Mouse (Mus musculus) fat pad, adult 2 months (tissue): ENCODE measurements at regions not wholly inside any gene's neighbourhood (a gene's known extent, or its start where the extent isn't known, plus 50 kb on each side); places are given as distances from the start of the nearest gene placed in this dataset.
A peak's percentile ranks its signal among the peaks of the same experiment; 100 is the strongest.

Source experiments
- DNase-seq: peaks from one replicate; pipeline ENCODE4 v3.0.0-alpha.2; 2011; ENCODE audit warnings: low read depth, low spot score; ENCODE audit errors: extremely low read depth

- no peak for DNase-seq
These were observed 86.4 kb upstream of the 4930583I09Rik start for GRCm38 (mm10) chr17:64922235-64922634.

DNA sequence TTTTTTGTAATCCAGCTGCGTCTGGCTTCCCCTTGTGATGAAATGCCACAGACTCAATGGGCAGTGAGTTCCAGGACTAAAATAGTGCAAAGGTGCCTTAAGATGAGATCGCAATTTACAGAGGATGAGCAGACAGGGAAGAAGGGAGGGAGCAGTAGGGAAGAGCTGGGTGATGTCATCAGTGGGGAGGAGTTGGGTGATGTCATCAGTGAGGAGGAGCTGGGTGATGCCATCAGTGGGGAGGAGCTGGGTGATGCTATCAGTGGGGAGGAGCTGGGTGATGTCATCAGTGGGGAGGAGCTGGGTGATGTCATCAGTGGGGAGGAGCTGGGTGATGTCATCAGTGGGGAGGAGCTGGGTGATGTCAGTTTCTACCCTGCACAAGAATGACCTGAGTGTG lies 84.4 kb upstream of the 4930583I09Rik start:
- no peak for DNase-seq

DNA sequence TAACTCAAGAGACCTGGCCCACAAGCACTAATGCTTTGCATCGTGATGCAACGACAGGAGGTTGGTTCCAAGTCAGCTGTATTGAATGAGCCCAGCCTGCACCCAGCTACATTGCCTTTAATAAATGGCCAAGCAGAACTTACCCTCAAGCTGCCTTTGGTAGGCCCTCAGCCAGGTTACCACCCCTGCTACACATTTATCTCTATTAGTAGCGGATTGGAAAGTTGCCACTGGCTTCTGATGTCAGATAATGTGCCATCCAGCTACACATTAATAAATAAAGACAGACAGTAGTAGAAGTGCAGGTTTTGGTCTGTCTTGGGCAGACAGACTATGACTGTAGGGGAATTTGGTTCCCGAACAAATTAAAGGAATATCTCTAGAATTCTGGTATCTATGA lies 82.0 kb upstream of the 4930583I09Rik start:
- DNase-seq = peak; percentile 10

DNA sequence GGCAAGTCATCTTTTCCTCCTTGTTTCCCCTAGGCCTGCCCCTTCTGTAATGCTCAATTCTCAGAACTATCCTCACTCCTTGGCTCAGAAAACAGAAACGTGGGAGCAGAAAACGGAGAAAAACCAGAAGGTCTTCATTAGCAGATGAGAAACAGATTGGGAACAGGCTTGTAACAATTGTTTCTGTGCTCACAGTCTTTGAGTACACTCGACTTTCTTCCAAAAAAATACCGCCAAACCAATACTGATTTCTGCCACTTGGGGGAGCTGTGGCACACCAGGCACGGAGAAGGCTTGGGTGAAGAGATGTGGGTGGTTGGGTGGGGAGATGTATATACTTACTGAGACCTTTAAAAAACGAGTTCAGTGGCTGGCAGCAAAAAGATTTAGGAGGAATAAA lies 80.8 kb upstream of the 4930583I09Rik start:
- DNase-seq = no peak

DNA sequence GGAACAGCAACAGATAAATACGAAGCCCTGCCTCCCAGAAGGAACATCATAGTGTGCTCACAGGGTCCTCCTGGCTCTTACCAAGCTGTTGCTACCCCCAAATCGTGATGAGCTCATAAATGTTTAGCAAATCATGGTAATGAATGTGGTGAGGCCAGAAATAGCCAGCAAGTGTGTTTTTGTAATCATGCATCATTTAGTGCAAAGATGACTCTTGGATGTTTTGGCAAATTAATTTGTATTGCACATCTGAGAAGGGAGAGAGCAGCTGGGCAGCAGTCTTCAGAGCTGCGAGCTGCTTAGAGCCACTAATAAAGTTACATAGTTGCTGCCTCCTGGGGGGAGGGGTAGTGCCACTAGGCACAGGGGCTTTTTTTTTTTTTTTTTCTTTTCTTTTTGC lies 79.8 kb upstream of the 4930583I09Rik start:
- no peak for DNase-seq

DNA sequence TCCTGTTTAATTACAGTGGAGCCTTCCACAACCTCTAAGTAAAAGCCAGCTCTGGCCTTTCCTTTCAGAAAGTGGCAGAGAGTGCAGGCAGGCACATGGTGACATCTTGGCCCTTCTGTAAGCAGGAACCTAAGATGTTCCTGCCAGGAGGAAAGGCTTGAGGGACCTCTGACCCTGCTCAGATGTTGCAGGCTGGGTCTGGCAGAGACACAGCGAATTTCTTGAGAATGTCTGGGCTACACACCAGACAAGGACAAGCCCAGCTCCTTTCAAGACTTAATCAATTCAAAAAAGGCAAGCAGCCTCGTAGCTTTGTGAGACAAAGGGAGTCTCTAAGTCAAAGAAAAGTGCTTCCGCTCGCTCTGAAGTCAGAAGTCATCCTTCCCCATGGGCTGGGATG lies 79.2 kb upstream of the 4930583I09Rik start:
- no peak for DNase-seq

DNA sequence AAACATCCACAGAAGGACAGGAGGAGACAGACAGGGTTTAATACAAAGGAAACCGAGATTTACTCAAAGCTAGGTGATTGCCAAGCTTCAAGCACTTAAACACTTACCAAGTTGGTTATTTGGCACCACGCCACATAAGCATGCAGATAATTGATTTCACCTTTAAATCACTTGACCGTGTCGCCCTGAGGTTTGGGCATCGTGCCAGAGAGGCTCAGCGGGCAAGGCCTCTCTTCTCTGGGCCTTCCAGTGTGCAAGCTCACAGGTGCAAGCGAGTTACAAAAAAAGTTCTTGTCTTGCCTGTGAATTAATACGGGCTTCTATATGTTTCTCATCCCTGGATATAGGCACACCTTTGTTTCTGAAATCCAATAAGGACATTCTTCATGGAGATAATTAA lies 78.4 kb upstream of the 4930583I09Rik start:
- no peak for DNase-seq

DNA sequence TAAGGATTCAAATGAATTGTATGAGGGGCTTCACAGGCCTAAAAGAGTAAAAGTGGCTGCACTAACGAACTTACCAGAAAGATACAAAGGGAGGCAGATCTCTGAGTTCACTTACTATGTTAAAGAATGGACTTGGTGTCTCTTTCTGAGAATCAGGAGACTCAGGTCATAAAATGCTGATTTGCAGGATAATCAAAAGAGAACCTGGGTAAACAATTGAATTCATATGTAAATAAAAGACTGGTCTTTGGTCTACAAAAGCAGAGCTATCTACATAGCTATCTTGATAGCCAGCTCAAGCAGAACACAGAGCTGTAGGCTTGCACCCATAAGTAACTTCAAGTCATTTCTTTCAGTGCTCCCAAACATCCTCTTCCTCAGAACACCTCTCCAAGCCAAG lies 72.8 kb upstream of the 4930583I09Rik start:
- DNase-seq = no peak

- no peak for DNase-seq
These were observed 66.1 kb upstream of the 4930583I09Rik start for GRCm38 (mm10) chr17:64901721-64902623.

DNA sequence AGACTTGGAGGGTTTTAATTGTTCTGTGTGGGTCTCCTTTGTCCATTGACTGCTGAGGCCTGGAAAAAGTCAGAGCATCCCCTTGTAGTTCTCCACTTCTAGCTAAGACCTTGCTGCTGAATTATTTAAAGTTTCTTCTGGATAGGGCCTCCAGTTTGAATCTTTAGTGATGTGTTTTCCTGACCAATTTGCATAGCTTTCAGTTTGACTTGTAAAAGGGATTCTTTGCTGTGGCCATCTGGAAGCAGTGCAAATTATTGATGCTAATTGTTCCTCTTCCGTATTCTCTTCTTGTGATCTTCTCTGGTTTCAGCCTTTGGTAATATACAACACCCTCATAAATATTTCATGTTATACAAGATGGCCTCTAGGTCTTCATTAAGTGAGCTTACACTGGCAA lies 61.6 kb upstream of the 4930583I09Rik start:
- DNase-seq = no peak

DNA sequence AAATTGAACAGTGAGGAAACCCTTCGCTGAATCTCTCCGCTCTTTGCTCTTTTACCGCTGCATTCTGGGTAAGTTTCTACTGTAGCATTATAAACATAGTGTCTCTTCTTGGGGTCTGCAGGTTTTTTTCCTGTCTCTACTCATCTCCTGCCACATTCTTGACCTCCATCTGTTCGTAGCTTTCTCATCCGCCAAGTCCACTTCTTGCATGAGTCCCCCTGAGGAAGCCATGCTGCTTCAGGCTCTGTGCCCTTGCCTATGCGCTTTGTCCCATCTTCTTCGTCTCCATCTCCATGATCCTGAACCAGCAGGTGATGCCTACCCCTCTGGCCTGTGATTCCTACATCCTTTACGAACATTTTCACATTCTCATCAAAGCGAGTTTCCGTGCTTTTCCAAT lies 60.0 kb upstream of the 4930583I09Rik start:
- no peak for DNase-seq

DNA sequence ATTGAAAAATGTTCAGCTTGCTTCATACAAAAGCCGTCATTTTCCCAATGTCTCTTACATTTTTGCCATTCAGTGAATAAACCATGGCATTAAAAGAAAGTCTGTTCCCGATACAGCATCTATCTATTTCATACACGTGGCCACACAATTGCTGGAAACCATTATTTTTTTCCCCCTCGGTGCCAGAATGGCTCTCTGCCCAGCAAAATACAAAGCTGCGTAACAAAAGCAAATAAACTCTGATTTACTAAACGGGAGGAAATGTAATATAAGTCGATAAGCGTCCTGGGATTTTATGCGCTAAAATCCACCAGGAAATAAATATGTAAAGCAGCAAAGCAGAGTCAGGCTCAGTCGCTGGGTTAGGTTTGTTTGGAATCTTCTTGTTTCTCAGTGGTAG lies 59.6 kb upstream of the 4930583I09Rik start:
- DNase-seq = no peak

DNA sequence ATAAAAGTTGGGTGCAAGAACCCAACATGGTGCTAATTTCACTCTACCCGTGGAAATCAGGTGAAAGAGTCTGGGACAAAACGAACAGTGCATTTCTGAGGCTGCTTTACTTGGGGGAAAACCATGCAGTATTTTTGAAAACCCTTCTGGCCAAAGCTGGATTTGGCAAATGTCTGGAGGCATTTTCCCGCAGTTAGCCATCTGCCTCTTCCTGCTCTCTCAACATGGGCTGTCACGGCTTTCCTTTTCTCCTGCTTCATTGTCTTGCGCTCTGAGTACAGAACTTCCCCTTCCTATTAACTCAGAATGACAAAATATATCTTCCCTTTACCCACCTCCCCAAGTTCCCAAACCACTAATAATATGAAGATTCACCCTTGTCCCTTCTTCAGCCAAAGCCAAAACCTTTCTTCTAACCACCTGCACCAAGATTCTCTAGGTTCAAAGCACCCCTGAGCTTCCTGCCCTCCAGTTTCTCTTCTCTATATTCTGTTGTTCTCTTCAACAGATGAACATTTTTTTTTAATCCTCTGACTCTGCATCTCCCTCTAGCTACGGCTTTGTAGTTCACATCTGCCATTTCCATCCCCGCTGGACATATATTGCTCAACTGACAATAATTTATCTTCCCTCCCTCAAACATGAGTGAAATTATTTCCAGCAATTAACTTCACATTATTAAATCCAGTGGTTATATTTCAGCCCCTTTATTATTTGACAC lies 57.5 kb upstream of the 4930583I09Rik start:
- no peak for DNase-seq
